25 mouse cellular contexts compared by ENCODE assay signal in the genomic region with DNA sequence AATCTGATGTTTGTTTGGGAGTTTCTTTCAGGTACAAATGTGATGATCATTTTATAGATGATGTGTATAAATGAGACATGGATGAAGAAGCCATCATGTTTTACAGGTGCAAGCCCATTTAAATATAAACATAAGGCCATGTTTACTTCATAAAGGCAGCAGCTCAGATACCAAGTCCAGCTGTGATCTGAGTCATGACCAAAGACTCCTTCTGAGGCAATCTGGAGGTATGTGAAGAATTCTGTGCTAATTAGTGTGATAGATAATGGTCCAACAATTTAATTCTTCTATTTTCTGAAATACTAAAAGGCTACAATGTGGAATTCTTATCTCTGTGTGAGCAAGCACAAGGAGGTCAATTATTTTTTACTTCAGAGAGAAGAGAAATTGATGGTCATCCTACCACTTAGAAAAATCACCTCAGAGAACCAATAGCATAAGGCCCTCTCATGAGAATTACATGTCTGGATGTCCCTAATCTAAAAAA.
DNase-seq lines count a peak whose midpoint lies in the region; ATAC-seq and TF ChIP-seq lines count a peak whose summit lies in the region.
"Had no signal": no experiment of that assay in that cellular context is flagged by ENCODE, and none has a peak within 500 bp of the region (broad histone marks: within the 10 kb centered on the region; RNA-seq: fewer than 3 reads in every experiment).

No protein-coding gene starts in this region.

- in situ Hi-C loops in Patski (cut with MboI; ENCODE audit: low pct_unique_long_range_greater_than_20kb) = no loop called here

- no peak overlapping the region for H3K4me2 ChIP-seq in myocyte (ENCODE audit: low read depth)

- POLR2A ChIA-PET in Patski (lab: Charles Lee) = no interaction called here

- no peaks in the 10 kb centered on the region for H3K79me3 ChIP-seq in C2C12 (ENCODE audit: low read depth)

- ATAC-seq in Patski = peak; percentile 31
- ATAC-seq: activated CD4-positive, CD25-positive, alpha-beta regulatory T cell, adult 4 months; CD4-positive, CD25-positive, alpha-beta regulatory T cell, adult 4 months had no signal

- no peak for TF ChIP-seq CTCF in C2C12 (IDR thresholded peaks at IDR 0.05; ENCODE audit: control insufficient read depth, insufficient read depth, insufficient read length)
- TF ChIP-seq CTCF in Patski (IDR thresholded peaks at IDR 0.05) = no peak

- peak; percentile 97 for DNase-seq in Muller cell, postnatal 12 days (ENCODE audit: inconsistent ontology term)
- no peak for DNase-seq in Patski (ENCODE audit: low read depth, low spot score)
- no peak for DNase-seq in adrenal gland, postnatal 14 days
- DNase-seq in gastrocnemius, adult 18-20 months (ENCODE audit: low spot score) = no peak
- no peak for DNase-seq in adrenal gland, adult (ENCODE audit: inconsistent age in 2 of 2, low spot score in 1 of 2)
- DNase-seq in ovary, postnatal 14 days (ENCODE audit: low spot score) = no peak
- DNase-seq: adrenal gland, adult 2 months; adrenal gland, adult 8-10 months; adrenal gland, postnatal 10 days; adrenal gland, postnatal 25 days; adrenal gland, postnatal 36 days; B cell, adult 2 months; cerebellum, adult 11 months; cerebellum, adult 11-12 months; cerebellum, adult 18-20 months; cerebellum, adult 2 months; cerebellum, adult 8-10 months; cerebellum, adult 9-10 months; cerebellum, adult 9-11 months had no signal

- H3K4me3 ChIP-seq in C2C12 (ENCODE audit: insufficient read depth, poor library complexity, severe bottlenecking) = no peak overlapping the region
- H3K4me3 ChIP-seq in myocyte = no peak overlapping the region

- no peaks in the 10 kb centered on the region for H3K36me3 ChIP-seq in C2C12 (ENCODE audit: control insufficient read depth, insufficient read depth)
- H3K36me3 ChIP-seq in myocyte (ENCODE audit: control insufficient read depth, insufficient read depth) = no peaks in the 10 kb centered on the region
- H3K36me3 ChIP-seq: G1E had no signal

- H3K27me3 ChIP-seq in C2C12 (ENCODE audit: control insufficient read depth, insufficient read depth, insufficient read length) (no peaks in the 10 kb centered on the region), Patski (no peaks in the 10 kb centered on the region), myocyte (ENCODE audit: control insufficient read depth, insufficient read depth, insufficient read length) (no peaks in the 10 kb centered on the region)
- H3K27me3 ChIP-seq: CH12.LX had no signal

- H3K79me2 ChIP-seq in C2C12 (ENCODE audit: control insufficient read depth, insufficient read depth) (no peaks in the 10 kb centered on the region), myocyte (ENCODE audit: control insufficient read depth, insufficient read depth) (no peaks in the 10 kb centered on the region)

- H3ac ChIP-seq in C2C12 (ENCODE audit: control insufficient read depth, insufficient read length, low read depth) (no peak overlapping the region), myocyte (ENCODE audit: control insufficient read depth, insufficient read length) (no peak overlapping the region)

- no peak for TF ChIP-seq POLR2A in myocyte (IDR thresholded peaks at IDR 0.05; ENCODE audit: insufficient read length, low read depth)

- CTCF ChIA-PET in Patski (lab: Charles Lee) = no interaction called here

TF ChIP-seq in C2C12, 6 proteins besides CTCF, POLR2A, EP300 and RAD21:
- TF ChIP-seq FOSL1 (IDR thresholded peaks at IDR 0.05; ENCODE audit: insufficient read depth, low read length, poor library complexity, severe bottlenecking) = no peak
- TF ChIP-seq MYOD1 (IDR thresholded peaks at IDR 0.05; ENCODE audit: control insufficient read depth, insufficient read length, low read depth) = peak; percentile 79
- TF ChIP-seq CEBPB (IDR thresholded peaks at IDR 0.05; ENCODE audit: low read depth) = peak; percentile 59
- no peak for TF ChIP-seq MYOG (IDR thresholded peaks at IDR 0.05; ENCODE audit: control insufficient read depth, extremely low read depth, insufficient read length)
- no peak for TF ChIP-seq MAX (IDR thresholded peaks at IDR 0.05)

TF ChIP-seq in myocyte, 11 proteins besides CTCF, POLR2A, EP300 and RAD21:
- TF ChIP-seq MYOD1 (IDR thresholded peaks at IDR 0.05; ENCODE audit: control insufficient read depth in 1 of 3, insufficient read length in 2 of 3, low read depth in 2 of 3) = peak in 2 of 3 experiments; percentile 14 to 37
- TF ChIP-seq MAX (IDR thresholded peaks at IDR 0.05; ENCODE audit: low read depth) = no peak
- peak; percentile 78 for TF ChIP-seq CEBPB (IDR thresholded peaks at IDR 0.05; ENCODE audit: insufficient read depth, poor library complexity, severe bottlenecking)
